Mouse (Mus musculus): ENCODE data around the gene Pxylp1.

Pxylp1 gene

GRCm38 (mm10) chr9:96818822-96819481, 73.5 kb downstream of the Pxylp1 start:
- DNase-seq = peak in 1 of 2 experiments; percentile 23

DNA sequence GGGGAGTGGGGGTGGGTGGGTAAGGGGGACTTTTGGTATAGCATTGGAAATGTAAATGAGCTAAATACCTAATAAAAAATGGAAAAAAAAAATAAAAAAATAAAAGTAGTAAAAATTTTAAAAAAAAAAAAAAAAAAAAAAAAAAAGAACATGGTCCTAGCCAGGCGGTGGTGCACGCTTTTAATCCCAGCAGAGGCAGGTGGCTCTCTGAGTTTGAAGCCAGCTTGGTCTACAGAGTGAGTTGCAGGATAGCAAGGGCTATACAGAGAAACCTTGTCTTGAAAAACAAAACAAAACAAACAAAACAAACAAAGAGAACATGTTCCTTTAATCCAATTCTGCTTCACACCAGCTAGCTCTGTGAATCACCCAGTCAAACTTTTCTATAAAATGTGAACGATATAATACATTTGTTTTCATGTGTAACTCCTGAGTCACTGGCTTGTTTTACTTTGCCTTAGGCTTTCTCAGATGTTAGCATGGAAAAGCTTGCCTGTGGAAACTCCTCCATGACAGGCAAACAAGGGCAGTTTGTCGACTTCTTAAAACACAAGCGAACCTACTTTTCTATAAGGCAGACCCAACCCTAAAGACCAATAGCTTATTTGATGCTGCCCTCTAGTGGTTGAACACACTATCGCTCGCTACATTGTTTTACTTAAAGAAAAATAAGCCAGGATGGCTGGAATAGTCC, 74.2 kb downstream of the Pxylp1 start:
- DNase-seq = peak; percentile 62 to 65

DNA sequence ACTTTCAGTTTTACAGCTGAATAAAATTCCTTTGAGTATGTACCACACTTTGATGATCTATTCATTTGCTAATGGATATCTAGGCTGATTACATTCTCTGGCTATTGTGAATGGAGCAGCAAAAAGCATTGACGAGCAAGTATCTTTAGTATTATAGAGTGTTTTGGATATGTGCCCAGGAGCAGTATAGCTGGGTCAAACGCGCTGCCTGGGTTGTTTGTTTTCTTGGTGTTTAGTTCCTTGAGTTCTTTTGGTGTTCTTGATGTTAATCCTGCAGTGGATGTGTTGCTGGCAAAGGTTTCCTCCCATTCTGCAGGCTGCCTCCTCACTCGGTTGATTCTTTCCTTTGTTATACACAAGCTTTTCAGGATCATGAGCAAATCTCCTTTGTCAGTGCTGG, 80.5 kb downstream of the Pxylp1 start:
- DNase-seq = no peak

- no peak for DNase-seq
Measured at GRCm38 (mm10) chr9:96800131-96800825, 92.2 kb downstream of the Pxylp1 start.

DNA sequence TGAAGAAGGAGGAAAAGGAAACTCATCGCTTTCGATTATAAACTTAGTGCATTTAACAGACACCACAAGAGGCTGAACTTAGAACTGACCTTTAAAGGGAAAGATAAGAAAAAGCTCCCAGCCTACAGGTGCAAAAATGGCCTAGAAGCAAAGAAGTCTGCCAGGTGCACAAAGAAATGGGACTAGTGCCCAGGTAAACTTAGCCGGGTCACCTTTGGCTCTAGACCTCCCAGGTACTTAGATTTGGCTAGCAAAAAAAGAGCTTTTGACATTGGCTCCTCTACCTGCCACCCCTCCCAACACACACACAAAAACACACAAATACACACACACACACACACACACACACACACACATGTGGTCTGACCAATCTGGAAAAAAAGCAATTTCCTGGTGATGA, 95.2 kb downstream of the Pxylp1 start:
- no peak for DNase-seq

DNA sequence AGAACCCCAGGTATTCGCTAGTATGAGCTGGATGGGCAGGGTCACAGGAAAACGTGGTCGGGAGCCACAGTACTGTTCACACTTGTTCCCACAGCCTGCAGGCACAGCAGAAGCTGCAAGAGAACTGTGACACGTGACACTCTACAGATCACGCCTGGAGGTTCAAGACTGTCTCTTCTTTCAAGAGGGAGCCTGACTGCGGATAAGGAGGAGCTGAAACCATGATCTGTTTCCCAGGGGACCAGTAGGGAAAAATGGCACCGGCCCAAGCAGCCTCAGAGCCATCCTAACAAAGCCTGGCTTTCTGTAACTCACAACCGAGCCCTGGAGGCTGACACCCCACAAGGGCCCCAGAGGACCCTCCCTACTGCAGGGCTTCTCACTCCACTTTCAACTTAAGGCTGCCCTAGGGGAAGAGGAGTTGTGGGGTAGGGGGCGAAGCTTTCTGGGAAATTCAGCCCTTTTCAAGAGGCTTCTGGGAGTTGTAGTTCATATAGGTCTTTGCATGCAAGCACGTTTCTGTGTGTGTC, 97.0 kb downstream of the Pxylp1 start:
- peak; percentile 41 to 49 for DNase-seq

DNA sequence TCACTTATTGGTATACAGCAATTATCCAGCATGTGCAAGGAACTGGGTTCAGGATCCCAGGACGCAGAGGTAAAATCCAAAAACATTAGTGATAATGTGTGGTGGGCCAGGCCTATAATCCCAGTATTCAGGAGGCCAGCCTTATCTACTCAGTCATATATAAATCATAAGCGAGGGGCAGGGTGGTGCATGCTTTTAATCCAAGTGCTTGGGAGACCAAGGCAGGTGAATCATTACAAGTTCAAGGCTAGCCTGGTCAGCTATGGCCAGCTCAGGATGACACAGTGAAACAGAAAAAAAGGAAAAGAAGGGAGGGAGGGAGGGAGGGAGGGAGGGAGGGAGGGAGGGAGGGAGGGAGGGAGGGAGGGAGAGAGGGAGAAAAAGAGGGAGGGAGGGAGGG, 97.9 kb downstream of the Pxylp1 start:
- DNase-seq = no peak

- no peak for DNase-seq
Measured at GRCm38 (mm10) chr9:96792543-96792942, 99.9 kb downstream of the Pxylp1 start.

GRCm38 (mm10) chr9:96790389-96791007, 102.0 kb downstream of the Pxylp1 start:
- DNase-seq = peak in 1 of 2 experiments; percentile 9

DNA sequence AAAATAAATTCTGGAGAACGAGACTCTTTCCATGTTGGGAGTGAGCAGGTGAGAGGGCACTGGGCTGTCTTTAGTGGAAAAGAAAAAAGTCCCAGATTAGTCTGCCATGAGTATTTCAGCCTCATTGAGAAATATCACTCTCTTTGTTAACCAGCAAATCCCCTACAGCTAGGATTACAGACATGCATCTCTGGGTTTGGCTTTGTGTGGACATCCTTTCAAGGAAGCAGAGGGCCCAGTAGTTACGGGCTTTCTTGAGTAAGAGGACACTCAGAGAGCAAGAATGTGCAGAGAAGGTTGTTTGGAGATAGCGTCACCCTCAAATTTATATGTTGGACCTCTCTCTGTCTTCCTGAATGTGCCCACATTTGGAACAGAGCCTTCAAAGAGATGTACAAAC, 102.6 kb downstream of the Pxylp1 start:
- DNase-seq = no peak

DNA sequence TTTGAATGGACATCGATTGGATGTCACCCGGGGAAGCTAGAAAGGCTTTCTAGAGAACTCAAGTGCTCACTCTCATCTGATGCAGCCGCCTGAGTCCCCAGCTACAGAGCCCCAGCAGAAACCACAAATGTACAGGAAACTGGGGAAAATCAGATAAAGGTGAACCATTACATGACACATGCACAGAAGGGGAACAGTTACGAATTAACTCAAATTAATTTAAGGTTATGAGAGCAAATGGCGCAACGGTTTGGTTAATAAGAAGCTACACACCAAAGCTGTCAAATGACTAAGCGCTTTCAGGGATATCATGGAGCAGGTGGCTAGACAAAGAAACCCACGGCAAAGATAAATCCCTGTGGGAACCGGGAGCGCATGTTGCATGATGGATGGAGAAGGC, 104.7 kb downstream of the Pxylp1 start:
- DNase-seq = no peak

DNA sequence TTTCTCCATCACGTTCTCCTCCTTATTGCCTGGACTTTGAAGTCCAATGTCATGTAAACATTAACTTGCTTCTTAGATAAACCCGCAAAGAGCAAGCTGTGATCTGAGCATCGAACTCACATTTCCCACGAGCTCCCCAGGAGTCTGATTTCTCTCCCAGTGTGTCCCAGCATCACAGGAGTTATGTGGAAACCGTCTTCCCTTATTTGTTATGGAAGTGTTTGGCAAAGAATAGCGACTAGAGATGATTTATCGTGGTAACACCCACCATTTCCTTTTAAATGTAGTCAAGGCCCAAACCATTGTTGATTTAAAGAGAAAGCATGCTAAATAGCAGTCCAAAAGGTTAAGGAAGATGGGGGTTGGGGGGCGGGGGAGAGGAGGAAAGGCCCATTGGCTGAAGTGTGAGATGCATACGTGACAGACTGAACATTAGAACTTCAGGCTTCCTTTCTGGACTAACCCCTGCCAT, 106.6 kb downstream of the Pxylp1 start:
- no peak for DNase-seq

GRCm38 (mm10) chr9:96785187-96785586, 107.3 kb downstream of the Pxylp1 start:
- no peak for DNase-seq

- no peak for DNase-seq
Measured at GRCm38 (mm10) chr9:96783667-96784066, 108.8 kb downstream of the Pxylp1 start.

- no peak for DNase-seq
Measured at GRCm38 (mm10) chr9:96783258-96783657, 109.2 kb downstream of the Pxylp1 start.

DNA sequence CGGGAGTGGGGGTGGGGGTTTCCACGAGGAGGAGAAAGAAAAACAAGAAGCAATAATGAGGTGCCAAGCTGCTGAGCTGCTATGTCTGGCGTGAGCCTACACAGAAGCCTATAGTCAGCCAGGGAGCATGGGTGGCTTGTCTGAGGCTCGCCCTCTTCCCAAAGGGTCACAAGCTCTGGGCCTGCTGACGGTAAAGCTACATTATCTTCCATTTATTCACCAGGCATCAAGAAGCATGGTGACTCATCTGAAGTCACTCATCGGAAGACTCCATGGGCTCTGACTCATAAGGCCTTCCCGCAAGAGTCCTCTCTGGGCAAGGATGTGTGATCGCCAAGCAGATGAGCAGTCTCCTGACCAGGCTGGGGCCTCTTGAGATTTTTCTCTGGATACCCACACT, 110.4 kb downstream of the Pxylp1 start:
- DNase-seq = no peak

Data from cerebellum, adult 18-20 months (tissue).